Mouse (Mus musculus) hindbrain, embryonic 15.5 days (tissue): ENCODE results near the gene Gpr25. TPM values are rescaled to one million over a fixed set of nuclear protein-coding genes. Genes with fewer than 3 reads are reported as not detected.

ENCODE experiments used
- ATAC-seq: fragments of 200-750 bp; cut with Nextera tagmentation; 2 replicates; pipeline ENCODE4 v1.8.0; 2017; ENCODE audit warnings: low read depth, moderate number of reproducible peaks, moderate TSS enrichment; ENCODE audit not compliant: low FRiP score
- H3K27ac ChIP-seq: fragments of 300-500 bp; sonication (generic); replicated peaks from 2 replicates; pipeline ENCODE4 v1.5.1; 2015; ENCODE audit warnings: mild to moderate bottlenecking, inconsistent platforms
- H3K27me3 ChIP-seq: fragments of 300-500 bp; sonication (generic); 2 replicates; pipeline ENCODE4 v1.6.1; 2015; ENCODE audit warnings: control low read depth, inconsistent platforms
- H3K36me3 ChIP-seq: fragments of 300-500 bp; sonication (generic); 2 replicates; pipeline ENCODE4 v1.6.1; 2015; ENCODE audit warnings: control low read depth, inconsistent platforms
- H3K4me1 ChIP-seq: fragments of 300-500 bp; sonication (generic); replicated peaks from 2 replicates; pipeline ENCODE4 v1.6.1; 2015; ENCODE audit warnings: control low read depth, inconsistent platforms
- H3K4me2 ChIP-seq: fragments of 300-500 bp; sonication (generic); 2 replicates; pipeline ENCODE4 v1.6.1; 2015; ENCODE audit warnings: moderate library complexity, mild to moderate bottlenecking, inconsistent platforms
- H3K4me3 ChIP-seq: fragments of 300-500 bp; sonication (generic); 2 replicates; pipeline ENCODE4 v1.5.1; 2015; ENCODE audit warnings: mild to moderate bottlenecking, inconsistent platforms
- H3K9ac ChIP-seq: fragments of 300-500 bp; sonication (generic); 2 replicates; pipeline ENCODE4 v1.6.1; 2015; ENCODE audit warnings: inconsistent platforms
- H3K9me3 ChIP-seq: fragments of 300-500 bp; sonication (generic); 2 replicates; pipeline ENCODE4 v1.6.1; 2016; ENCODE audit warnings: control low read depth, inconsistent platforms
- WGBS: fragments of 180-500 bp; shearing (Covaris S2); methylation state at CpG from one replicate; pipeline ENCODE4 v1.1.7; 2015; 5-methylcytosine and 5-hydroxymethylcytosine counted together
- polyA plus RNA-seq: library from polyadenylated mRNA; unstranded; fragments of >200 nt; fragmentation: Nextera tagmentation; extraction: Ambion mirVana; gene quantifications from 2 replicates; pipeline ENCODE4 v1.2.1, GENCODE M21; 2015

Gpr25 gene
- polyA plus RNA-seq, 1 experiment from 2014 or later = 1.1 TPM

GRCm38 (mm10) chr1:136255657-136256056, 5.0 kb downstream of the Gpr25 start:
- WGBS = 49% methylated on average over 8 of the region's 8 CpGs

GRCm38 (mm10) chr1:136255174-136255573, 5.5 kb downstream of the Gpr25 start:
- H3K4me1 ChIP-seq = peaks cover 10% of the 10 kb centered on the region
- no peak overlapping the region for H3K27ac ChIP-seq
- H3K4me2 ChIP-seq = no peak overlapping the region
- H3K36me3 ChIP-seq = no peaks in the 10 kb centered on the region
- 29% methylated on average over 6 of the region's 6 CpGs for WGBS
- H3K9ac ChIP-seq = no peak overlapping the region
- peaks cover 14% of the 10 kb centered on the region for H3K27me3 ChIP-seq
- ATAC-seq = no peak
- H3K9me3 ChIP-seq = no peaks in the 10 kb centered on the region
- no peak overlapping the region for H3K4me3 ChIP-seq

More at GRCm38 (mm10) chr1:136255657-136256056, 5.0 kb downstream of the Gpr25 start:
- H3K9me3 ChIP-seq = no peaks in the 10 kb centered on the region
- H3K27ac ChIP-seq = no peak overlapping the region
- no peaks in the 10 kb centered on the region for H3K36me3 ChIP-seq
- H3K9ac ChIP-seq = no peak overlapping the region
- no peak overlapping the region for H3K4me2 ChIP-seq
- H3K4me3 ChIP-seq = no peak overlapping the region
- H3K27me3 ChIP-seq = peaks cover 14% of the 10 kb centered on the region
- ATAC-seq = no peak
- peaks cover 13% of the 10 kb centered on the region for H3K4me1 ChIP-seq

DNA sequence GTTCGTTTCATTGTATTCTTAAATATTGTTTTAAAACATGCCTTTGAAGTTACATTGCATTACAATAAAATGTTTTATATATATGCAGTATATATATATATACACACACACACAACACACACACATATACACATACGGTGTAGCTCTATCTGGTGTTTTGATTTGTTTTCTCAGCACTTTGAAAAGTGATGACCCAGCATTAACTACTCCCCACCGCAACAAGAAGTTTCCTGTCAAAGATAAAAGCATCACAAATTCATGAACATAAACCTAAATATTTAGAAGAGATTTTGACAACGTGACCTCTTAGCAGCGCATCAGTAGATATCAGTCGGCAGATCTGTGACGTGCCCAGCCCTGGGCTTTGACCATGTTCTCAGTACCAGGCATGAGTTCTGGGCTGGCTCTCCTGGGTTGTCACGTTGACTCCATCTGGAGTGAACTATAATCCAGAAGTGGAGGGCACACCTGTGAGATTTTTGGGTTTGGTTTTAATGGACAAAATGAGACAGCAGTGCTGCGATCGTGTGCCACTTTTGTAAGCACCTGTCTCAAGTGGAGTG, 6.1 kb downstream of the Gpr25 start:
- Histone ChIP-seq H3K9me3 (no peaks in the 10 kb centered on the region), H3K4me3 (no peak overlapping the region), H3K27ac (no peak overlapping the region), H3K27me3 (peaks cover 14% of the 10 kb centered on the region), H3K9ac (no peak overlapping the region), H3K4me2 (no peak overlapping the region), H3K36me3 (no peaks in the 10 kb centered on the region), H3K4me1 (peaks cover 4% of the 10 kb centered on the region)
- 85% methylated on average over 10 of the region's 10 CpGs for WGBS
- no peak for ATAC-seq

- no peak overlapping the region for H3K9ac ChIP-seq
- H3K27me3 ChIP-seq = peaks cover 9% of the 10 kb centered on the region
- no peaks in the 10 kb centered on the region for H3K4me1 ChIP-seq
- H3K9me3 ChIP-seq = no peaks in the 10 kb centered on the region
- no peak overlapping the region for H3K4me3 ChIP-seq
- no peak for ATAC-seq
- no peaks in the 10 kb centered on the region for H3K36me3 ChIP-seq
- H3K4me2 ChIP-seq = no peak overlapping the region
- H3K27ac ChIP-seq = no peak overlapping the region
- WGBS = 16% methylated on average over 2 of the region's 2 CpGs
Measured at GRCm38 (mm10) chr1:136253472-136253871, 7.2 kb downstream of the Gpr25 start.

- Histone ChIP-seq H3K27ac (no peak overlapping the region), H3K36me3 (no peaks in the 10 kb centered on the region), H3K4me1 (no peaks in the 10 kb centered on the region), H3K4me2 (no peak overlapping the region), H3K4me3 (no peak overlapping the region), H3K9ac (no peak overlapping the region), H3K9me3 (no peaks in the 10 kb centered on the region), H3K27me3 (no peaks in the 10 kb centered on the region)
- WGBS = 49% methylated on average over 5 of the region's 5 CpGs
- no peak for ATAC-seq
Measured at GRCm38 (mm10) chr1:136249662-136250061, 11.0 kb downstream of the Gpr25 start.

- no peak for ATAC-seq
- WGBS = 94% methylated on average over 5 of the region's 5 CpGs
- no peaks in the 10 kb centered on the region for H3K36me3 ChIP-seq
- no peak overlapping the region for H3K27ac ChIP-seq
- no peaks in the 10 kb centered on the region for H3K27me3 ChIP-seq
- H3K4me2 ChIP-seq = no peak overlapping the region
- no peak overlapping the region for H3K9ac ChIP-seq
- H3K4me3 ChIP-seq = no peak overlapping the region
- H3K9me3 ChIP-seq = no peaks in the 10 kb centered on the region
- H3K4me1 ChIP-seq = no peaks in the 10 kb centered on the region
Measured at GRCm38 (mm10) chr1:136247393-136247792, 13.3 kb downstream of the Gpr25 start.

GRCm38 (mm10) chr1:136244469-136244868, 16.2 kb downstream of the Gpr25 start:
- no peak overlapping the region for H3K9ac ChIP-seq
- WGBS = 94% methylated on average over 4 of the region's 5 CpGs
- H3K27ac ChIP-seq = no peak overlapping the region
- H3K4me1 ChIP-seq = no peaks in the 10 kb centered on the region
- no peak overlapping the region for H3K4me3 ChIP-seq
- H3K4me2 ChIP-seq = no peak overlapping the region
- no peaks in the 10 kb centered on the region for H3K9me3 ChIP-seq
- ATAC-seq = no peak
- H3K27me3 ChIP-seq = no peaks in the 10 kb centered on the region
- no peaks in the 10 kb centered on the region for H3K36me3 ChIP-seq

DNA sequence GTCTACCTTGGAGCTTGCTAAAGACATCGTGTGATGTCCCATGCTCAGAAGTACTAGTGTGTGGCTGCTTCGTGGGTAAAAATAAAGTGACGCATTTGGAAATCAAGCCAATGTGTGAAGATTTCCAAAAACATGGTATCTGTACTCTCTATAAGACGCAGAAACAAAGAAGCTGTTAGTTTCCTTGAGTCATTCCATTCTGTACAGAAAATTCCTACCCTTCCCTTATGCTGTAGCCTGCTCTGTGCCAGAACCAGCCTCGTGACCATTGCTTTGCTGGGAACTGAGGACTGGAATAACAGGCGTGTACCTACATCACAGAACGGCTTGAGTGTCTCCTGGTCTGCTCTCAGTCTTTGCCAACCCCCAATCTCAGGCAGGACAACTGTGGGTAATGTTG, 18.9 kb downstream of the Gpr25 start:
- Histone ChIP-seq H3K27me3 (no peaks in the 10 kb centered on the region), H3K36me3 (no peaks in the 10 kb centered on the region), H3K27ac (no peak overlapping the region), H3K9me3 (no peaks in the 10 kb centered on the region), H3K4me2 (no peak overlapping the region), H3K9ac (no peak overlapping the region), H3K4me3 (no peak overlapping the region), H3K4me1 (no peaks in the 10 kb centered on the region)
- WGBS = 94% methylated on average over 7 of the region's 7 CpGs
- ATAC-seq = no peak

- 89% methylated on average over 4 of the region's 4 CpGs for WGBS
- H3K4me2 ChIP-seq = no peak overlapping the region
- no peak for ATAC-seq
Measured at GRCm38 (mm10) chr1:136238495-136238894, 22.2 kb downstream of the Gpr25 start.

DNA sequence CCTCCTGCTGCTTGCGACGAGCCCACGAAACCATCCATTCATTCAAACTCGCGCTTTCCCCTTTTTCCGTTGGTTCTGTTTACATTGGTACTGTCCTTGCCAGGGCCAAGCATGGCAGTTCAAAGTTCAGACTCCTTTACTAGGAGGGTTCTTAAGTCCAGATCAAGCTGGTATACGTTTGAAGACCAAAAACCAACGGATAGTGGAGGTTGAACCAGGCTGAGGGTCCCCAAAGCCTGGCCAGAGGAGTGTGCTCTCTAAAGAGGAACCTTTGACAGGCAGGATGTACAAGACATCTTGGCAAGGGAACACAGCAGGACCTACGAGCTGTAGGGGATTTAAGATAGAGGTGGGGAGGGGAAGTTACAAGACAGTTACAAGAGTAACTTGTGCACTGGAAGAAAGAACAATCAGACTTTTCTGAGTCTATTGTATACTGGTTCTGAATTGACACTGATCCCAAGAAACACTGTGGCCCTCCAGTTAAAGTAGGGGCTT, 26.0 kb downstream of the Gpr25 start:
- H3K27me3 ChIP-seq = no peaks in the 10 kb centered on the region
- peak overlapping the region; percentile 60 for H3K4me3 ChIP-seq
- H3K4me1 ChIP-seq = peaks cover 41% of the 10 kb centered on the region
- H3K9me3 ChIP-seq = no peaks in the 10 kb centered on the region
- peak overlapping the region; percentile 32 for H3K9ac ChIP-seq
- no peak for ATAC-seq
- H3K36me3 ChIP-seq = no peaks in the 10 kb centered on the region
- peak overlapping the region; percentile 90 for H3K4me2 ChIP-seq
- WGBS = 2% methylated on average over 9 of the region's 9 CpGs
- H3K27ac ChIP-seq = no peak overlapping the region

More at GRCm38 (mm10) chr1:136238495-136238894, 22.2 kb downstream of the Gpr25 start:
- Histone ChIP-seq H3K27ac (no peak overlapping the region), H3K36me3 (no peaks in the 10 kb centered on the region), H3K9ac (no peak overlapping the region), H3K9me3 (no peaks in the 10 kb centered on the region), H3K4me1 (peaks cover 12% of the 10 kb centered on the region), H3K27me3 (no peaks in the 10 kb centered on the region), H3K4me3 (no peak overlapping the region)

- peak; percentile 80 for ATAC-seq
- Histone ChIP-seq H3K9ac (peak within 1 kb of the TSS; percentile 32), H3K4me3 (peak within 1 kb of the TSS; percentile 60), H3K27me3 (no peaks in the 10 kb centered on the region), H3K4me1 (peaks cover 44% of the 10 kb centered on the region), H3K9me3 (no peaks in the 10 kb centered on the region), H3K36me3 (no peaks in the 10 kb centered on the region), H3K4me2 (peak within 1 kb of the TSS; percentile 90), H3K27ac (peak within 1 kb of the TSS; percentile 47; the same call in 1 of the 2 replicates)
- 1% methylated on average over 50 of the region's 51 CpGs for WGBS
Measured at GRCm38 (mm10) chr1:136233892-136234594, 26.6 kb downstream of the Gpr25 start, which contains the start of gene Inava. TSS of gene Inava (minus strand) at chr1:136234264.

DNA sequence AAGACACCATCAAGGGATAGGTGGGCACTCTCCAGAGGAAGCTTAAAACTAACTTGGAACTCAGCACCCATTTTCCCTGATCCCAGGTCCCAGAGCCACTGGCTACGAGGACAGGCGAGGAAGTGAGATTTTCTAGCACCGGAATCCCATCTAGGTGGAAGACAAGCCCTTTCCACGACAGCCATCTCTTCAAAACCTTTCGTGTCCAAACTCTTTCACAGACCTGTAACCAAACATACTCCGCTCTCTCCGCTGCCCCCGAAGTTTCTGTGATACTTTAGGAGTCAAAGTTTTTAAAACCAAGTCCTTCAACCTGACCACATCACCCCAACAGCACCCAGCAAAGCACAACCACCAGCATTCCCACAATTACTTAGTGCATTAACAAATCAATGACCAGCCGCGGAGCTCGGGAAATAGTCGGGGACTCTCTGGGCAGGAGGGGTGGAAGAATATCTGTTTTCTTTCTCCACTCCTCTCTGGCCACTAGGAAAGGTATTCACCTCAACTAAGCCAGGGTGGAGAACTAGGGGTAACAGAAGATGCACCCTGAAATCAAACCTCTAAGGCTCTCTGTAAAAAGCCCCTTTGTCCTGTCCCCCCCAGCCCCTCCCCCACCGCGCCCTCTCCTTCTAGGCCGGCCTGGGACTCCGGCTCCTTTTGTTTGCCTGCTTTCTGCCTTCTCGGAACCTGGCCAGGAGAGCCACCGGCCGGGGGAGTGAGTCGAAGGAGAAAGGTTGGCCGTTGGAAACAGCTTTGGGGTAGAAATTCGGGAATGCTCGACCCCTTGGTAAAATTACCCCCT, 27.5 kb downstream of the Gpr25 start:
- WGBS = under 1% methylated on average over 23 of the region's 23 CpGs
- H3K4me2 ChIP-seq = peak overlapping the region; percentile 90
- no peak for ATAC-seq
- peak overlapping the region; percentile 32 for H3K9ac ChIP-seq
- H3K27me3 ChIP-seq = no peaks in the 10 kb centered on the region
- no peaks in the 10 kb centered on the region for H3K9me3 ChIP-seq
- peak overlapping the region; percentile 60 for H3K4me3 ChIP-seq
- no peak overlapping the region for H3K27ac ChIP-seq
- peaks cover 53% of the 10 kb centered on the region for H3K4me1 ChIP-seq
- no peaks in the 10 kb centered on the region for H3K36me3 ChIP-seq
